Mouse (Mus musculus): Measurements from ENCODE around the gene Arhgef15. TPM values are rescaled to one million over a fixed set of nuclear protein-coding genes. Genes with fewer than 3 reads are reported as not detected.

Arhgef15 gene
- total RNA-seq, 1 experiment from 2014 or later = not detected

DNA sequence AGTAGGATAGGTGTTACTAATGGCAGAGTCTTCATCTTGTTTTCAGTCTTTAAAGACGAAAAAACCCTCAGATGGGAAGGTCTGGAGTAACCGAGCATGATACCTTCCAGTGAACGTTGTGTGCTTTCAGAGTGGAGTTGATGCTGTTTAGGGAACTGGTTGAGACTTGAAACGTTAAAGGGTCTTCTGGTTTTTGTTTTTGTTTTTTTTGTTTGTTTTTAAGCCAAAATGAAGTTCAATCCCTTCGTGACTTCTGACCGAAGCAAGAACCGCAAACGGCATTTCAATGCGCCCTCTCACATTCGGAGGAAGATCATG, 55.3 kb downstream of the Arhgef15 start:
- no peak for ATAC-seq (ENCODE audit: extremely low read depth, insufficient number of reproducible peaks, low FRiP score, poor library complexity, severe bottlenecking)

DNA sequence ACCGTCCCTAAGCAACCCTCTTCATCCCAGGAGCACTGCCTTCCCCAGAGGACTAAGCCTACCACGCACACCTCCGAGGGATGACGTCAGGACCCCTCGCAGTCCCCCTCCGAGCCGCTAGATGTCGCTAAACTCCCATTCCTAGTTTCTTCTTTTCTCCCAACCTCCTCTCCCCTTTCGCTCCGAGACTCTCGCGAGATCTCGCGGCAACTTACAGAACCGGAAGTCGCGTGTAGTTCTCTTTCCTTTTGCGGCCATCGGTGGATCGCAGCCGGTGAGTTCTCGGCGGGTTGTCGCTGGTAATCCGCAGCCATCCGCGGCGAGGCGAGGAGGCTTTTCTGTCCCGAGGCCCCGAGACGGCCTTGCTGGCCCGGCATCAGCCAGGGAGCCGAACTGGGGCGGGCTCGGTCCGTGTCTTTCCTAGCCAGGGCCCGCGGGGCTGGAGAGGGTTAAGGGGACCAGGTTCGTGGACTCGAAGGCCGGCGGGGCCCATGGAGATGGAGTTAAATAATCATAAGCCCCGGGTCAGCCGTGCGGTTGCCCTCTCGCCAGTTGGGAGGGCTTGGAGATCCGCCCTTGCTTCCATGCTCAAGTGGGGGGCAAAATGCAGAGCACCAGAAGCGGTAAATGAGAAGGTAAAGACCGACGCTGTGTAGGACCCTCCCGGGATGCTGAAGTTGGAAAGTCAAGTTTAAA, 55.8 kb downstream of the Arhgef15 start, which contains the start of gene Rpl26:
TSS of gene Rpl26 (plus strand) at position 233 of the 696 bp plus-strand sequence.
- peak; percentile 95 for ATAC-seq (ENCODE audit: extremely low read depth, insufficient number of reproducible peaks, low FRiP score, poor library complexity, severe bottlenecking)

DNA sequence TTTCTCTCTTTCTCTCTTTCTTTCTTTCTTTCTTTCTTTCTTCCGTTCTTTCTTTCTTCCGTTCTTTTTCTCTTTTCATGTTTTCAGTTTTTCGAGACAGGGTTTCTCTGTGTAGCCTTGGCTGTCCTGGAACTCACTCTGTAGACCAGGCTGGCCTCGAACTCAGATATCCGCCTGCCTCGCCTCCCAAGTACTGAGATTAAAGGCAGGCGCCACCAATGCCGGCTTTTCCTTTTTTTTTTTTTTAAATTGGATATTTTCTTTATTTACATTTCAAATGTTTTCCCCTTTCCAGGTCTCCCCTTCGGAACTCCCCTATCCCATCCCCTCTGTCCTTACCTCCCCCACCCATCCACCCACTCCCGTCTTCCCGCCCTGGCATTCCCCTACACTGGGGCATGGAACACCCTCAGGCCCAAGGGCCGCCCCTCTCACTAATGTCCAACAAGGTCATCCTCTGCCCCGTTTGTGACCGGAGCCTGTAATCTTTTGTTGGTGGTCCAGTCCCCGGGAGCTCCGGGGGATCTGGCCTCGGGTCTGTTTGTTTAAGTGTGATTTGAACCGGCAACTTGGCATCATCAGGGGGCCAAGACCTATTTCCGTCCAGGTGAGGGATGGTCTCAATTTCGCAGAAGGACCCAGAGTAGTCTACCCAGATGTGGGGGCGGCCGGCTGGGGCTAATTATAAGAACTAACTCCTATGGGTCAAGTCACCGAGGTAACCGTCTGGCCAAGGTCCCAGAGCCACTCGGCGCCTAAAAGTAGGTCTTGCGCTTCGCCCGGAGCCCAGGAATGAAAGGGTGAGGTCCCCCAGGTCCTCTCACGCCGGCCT, 56.5 kb downstream of the Arhgef15 start:
- ATAC-seq (ENCODE audit: extremely low read depth, insufficient number of reproducible peaks, low FRiP score, poor library complexity, severe bottlenecking) = no peak

DNA sequence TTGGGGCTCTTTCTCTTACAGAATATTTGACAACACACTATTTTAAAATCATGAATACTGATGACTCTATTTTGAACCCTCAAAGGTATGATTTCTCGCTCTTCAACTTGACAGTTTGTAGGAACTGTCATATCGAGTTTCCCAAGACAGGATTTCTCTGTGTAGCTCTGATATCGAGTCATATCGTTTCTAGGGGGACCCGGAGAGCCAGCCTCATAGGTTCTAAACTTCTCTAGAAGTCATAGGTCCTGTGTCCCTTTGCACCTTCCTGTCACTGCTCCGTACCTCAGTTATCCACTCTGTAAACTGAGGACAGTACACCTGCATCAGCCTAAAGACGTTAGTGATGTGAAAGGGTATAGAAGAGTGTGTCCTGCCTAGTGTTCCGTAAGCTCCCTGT, 57.5 kb downstream of the Arhgef15 start:
- no peak for ATAC-seq (ENCODE audit: extremely low read depth, insufficient number of reproducible peaks, low FRiP score, poor library complexity, severe bottlenecking)

DNA sequence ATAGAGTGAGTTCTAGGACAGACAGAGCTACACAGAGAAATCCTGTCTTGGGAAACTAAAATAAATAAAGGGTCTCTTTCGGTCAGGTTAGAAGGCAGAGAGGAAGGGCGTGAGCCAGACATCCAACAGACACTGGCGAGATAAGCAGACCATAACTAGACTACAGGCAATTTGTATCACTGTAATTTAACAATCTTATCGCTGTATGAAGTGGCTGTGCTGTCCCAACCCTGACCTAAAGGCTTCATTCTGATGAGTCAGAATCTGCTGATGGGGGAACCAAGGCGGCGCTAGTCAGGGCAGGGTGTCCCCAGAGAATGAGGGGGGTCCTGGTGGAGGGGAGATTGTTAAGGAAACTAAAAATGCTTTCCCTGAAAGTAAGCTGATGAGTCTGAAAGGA, 58.5 kb downstream of the Arhgef15 start:
- ATAC-seq (ENCODE audit: extremely low read depth, insufficient number of reproducible peaks, low FRiP score, poor library complexity, severe bottlenecking) = no peak

DNA sequence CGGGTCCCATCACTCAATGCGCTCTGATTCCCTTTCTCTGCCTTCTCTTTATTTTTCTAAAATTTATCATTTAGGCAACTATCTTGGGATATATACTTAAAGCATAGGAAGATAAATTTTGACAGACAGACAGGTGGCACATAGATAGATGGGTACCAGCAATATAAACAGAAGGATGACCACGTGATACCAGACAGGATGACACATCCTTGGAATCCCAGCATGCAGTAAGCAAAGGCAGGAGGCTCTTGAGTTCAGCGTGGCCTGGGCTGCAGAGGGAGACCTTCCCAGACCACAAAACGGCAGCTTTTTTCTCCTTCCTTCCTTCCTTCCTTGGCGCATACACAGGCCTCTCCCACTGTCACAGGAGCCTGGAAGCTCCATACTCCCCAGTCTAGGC, 59.4 kb downstream of the Arhgef15 start:
- no peak for ATAC-seq (ENCODE audit: extremely low read depth, insufficient number of reproducible peaks, low FRiP score, poor library complexity, severe bottlenecking)

DNA sequence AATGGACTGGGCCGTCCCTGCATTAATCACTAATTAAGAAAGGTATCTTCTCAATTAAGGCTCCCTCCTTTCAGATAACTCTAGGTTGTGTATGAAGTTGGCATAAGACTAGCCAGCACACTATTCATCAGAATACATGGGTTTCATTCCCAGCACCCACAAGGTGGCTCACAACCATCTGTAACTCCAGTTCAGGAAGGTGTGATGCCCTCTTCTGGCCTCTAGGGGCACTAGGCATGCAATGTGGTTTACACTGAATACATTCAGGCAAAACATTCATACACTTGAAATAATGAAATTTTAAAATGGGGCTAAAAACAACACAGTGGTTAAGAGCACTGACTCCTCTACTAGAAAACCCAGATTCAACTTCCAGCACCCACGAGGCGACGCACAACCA, 60.2 kb downstream of the Arhgef15 start:
- peak; percentile 47; the same call in 1 of the 2 replicates for ATAC-seq (ENCODE audit: extremely low read depth, insufficient number of reproducible peaks, low FRiP score, poor library complexity, severe bottlenecking)

DNA sequence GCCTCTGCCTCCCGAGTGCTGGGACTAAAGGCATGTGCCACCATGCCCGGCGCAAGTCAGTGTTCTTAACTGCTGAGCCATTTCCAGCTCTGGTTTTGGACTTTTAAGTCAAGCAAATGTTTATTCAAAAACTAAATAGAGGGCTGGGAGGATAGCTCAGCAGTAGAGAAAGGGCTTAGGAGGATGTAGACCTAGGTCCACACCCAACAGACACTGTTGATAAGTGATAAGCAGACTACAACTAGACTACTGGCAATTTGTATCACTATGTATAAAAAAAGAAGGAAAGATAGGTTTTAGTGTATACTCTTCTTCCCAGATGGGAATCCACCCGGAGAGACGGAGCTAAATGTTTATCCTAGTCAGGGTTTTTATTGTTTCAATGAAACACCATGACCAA, 61.0 kb downstream of the Arhgef15 start:
- no peak for ATAC-seq (ENCODE audit: extremely low read depth, insufficient number of reproducible peaks, low FRiP score, poor library complexity, severe bottlenecking)

DNA sequence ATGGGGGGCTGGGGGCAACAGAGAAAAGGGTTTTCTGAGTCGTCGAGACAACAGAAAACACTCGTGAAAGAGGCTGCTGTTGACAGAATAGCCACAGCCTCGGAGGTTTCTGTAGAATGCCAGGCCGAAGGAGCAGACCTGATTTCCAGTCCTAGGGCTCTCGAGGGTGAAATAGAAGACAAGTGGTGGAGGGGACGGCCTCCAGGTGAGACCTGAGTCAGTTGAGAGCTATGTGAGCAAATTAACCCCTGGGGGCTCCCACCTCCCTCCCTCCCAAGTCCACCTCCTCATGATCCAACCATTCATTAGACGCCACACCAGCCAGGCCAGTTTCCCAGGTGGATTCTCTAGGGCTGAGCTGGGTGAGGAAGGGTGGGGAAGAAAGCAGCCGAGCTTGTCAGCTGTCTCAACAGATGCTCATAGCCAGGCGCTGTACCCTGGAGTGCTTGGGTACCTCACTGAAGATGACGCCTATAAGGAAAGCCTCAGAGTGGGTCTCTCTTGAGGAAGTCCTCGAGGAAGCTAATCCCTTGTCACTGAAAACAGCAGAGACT, 63.3 kb downstream of the Arhgef15 start:
- ATAC-seq (ENCODE audit: extremely low read depth, insufficient number of reproducible peaks, low FRiP score, poor library complexity, severe bottlenecking) = no peak

Other genes with a start within 250 kb of the Arhgef15 start
- 179 and 227 TPM in 2 replicates for gene Ndel1, start 85.6 kb downstream of the Arhgef15 start, total RNA-seq (2017)
- not detected in 2 replicates for gene Rnf222, start 68.9 kb downstream of the Arhgef15 start, total RNA-seq (2017)
- gene Rpl26, start 55.9 kb downstream of the Arhgef15 start, total RNA-seq (2017) = 2,315 and 2,386 TPM in 2 replicates
- gene Odf4, start 30.4 kb downstream of the Arhgef15 start, total RNA-seq (2017) = not detected in 2 replicates
- 1.7 and 4.7 TPM in 2 replicates for gene Slc25a35, start 10.7 kb upstream of the Arhgef15 start, total RNA-seq (2017)
- 2.1 and 2.4 TPM in 2 replicates for gene Rangrf, start 17.7 kb upstream of the Arhgef15 start, total RNA-seq (2017)
- gene Pfas, start 51.0 kb upstream of the Arhgef15 start, total RNA-seq (2017) = 11.9 and 16.4 TPM in 2 replicates
- gene Ctc1, start 58.4 kb upstream of the Arhgef15 start, total RNA-seq (2017) = 35.7 and 42.2 TPM in 2 replicates
- gene Aurkb, start 88.2 kb upstream of the Arhgef15 start, total RNA-seq (2017) = 4.3 and 5.5 TPM in 2 replicates
- 28.4 TPM in 2 replicates for gene Borcs6, start 102.2 kb upstream of the Arhgef15 start, total RNA-seq (2017)
- gene Tmem107, start 113.3 kb upstream of the Arhgef15 start, total RNA-seq (2017) = 1.2 and 1.6 TPM in 2 replicates
- 108 and 111 TPM in 2 replicates for gene Vamp2, start 131.0 kb upstream of the Arhgef15 start, total RNA-seq (2017)
- 28.9 and 36.1 TPM in 2 replicates for gene Per1, start 137.7 kb upstream of the Arhgef15 start, total RNA-seq (2017)
- gene Hes7, start 162.9 kb upstream of the Arhgef15 start, total RNA-seq (2017) = 0.23 TPM in 1 of 2 replicates, not detected in the other
- 0.23 and 0.74 TPM in 2 replicates for gene 9130213A22Rik, start 165.1 kb upstream of the Arhgef15 start, total RNA-seq (2017)
- 0.25 TPM in 1 of 2 replicates, not detected in the other for gene Aloxe3, start 168.4 kb upstream of the Arhgef15 start, total RNA-seq (2017)
- not detected in 2 replicates for gene Alox12b, start 199.5 kb upstream of the Arhgef15 start, total RNA-seq (2017)
- gene Alox8, start 240.4 kb upstream of the Arhgef15 start, total RNA-seq (2017) = not detected in 2 replicates